Mouse (Mus musculus) duodenum, adult 2 months (tissue): Measurements from ENCODE around the gene Cfhr1. TPM values are rescaled to one million over a fixed set of nuclear protein-coding genes. Genes with fewer than 3 reads are reported as not detected.

Experiments used
- polyA plus RNA-seq: library from polyadenylated mRNA; depleted of rRNA; stranded (reverse); fragments of >200 nt; gene quantifications from 2 replicates; pipeline ENCODE4 v1.2.3, GENCODE M21; 2012; ENCODE audit warnings: low replicate concordance; rRNA removed

The Cfhr1 gene
- polyA plus RNA-seq = not detected in 2 replicates

GRCm38 (mm10) chr1:139560024-139560423 lies at the start of gene Cfhr1:
TSS of gene Cfhr1 (minus strand) at chr1:139560272.

DNA sequence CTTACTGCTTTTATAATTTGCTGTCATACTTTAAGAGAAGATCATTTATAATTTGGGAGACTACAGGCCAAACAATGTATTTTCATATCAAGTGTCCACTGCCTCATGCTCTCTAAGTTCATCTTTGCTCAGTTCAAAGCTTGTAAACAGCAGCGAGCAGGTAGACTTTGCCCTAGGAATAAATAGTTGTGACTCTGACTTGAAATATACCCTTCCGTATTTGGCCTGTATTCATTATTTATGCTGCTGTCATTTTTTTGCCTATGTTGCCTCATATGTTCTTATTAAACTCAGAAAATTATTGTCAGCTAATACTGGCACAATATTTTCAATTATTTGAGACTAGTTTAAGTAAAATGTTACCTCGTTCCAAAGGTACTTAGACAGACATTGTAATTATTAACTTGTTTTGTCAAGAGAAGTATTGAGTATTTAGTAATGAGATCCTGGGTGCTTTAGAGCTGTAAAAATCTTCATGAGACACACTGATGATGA lies 58.8 kb downstream of the Cfhr1 start, which contains the start of gene F13b:
TSS of gene F13b (plus strand) at position 445 of the 495 bp plus-strand sequence.

Other genes starting within 250 kb of the Cfhr1 start
- not detected in 2 replicates for gene Crb1, start 183.2 kb downstream of the Cfhr1 start, polyA plus RNA-seq
- 0.24 and 0.57 TPM in 2 replicates for gene Zbtb41, start 138.0 kb downstream of the Cfhr1 start, polyA plus RNA-seq
- gene Aspm, start 105.5 kb downstream of the Cfhr1 start, polyA plus RNA-seq = 0.27 and 0.49 TPM in 2 replicates
- gene F13b, start 58.6 kb downstream of the Cfhr1 start, polyA plus RNA-seq = not detected in 2 replicates
- not detected in 2 replicates for gene Gm4788, start 221.0 kb upstream of the Cfhr1 start, polyA plus RNA-seq